Mouse (Mus musculus) kidney, embryonic 15.5 days (tissue): Measurements from ENCODE around the gene Mad1l1. TPM values are rescaled to one million over a fixed set of nuclear protein-coding genes. Genes with fewer than 3 reads are reported as not detected.

Source experiments
- ATAC-seq: fragments of 200-750 bp; cut with Nextera tagmentation; replicated peaks from 2 replicates; pipeline ENCODE4 v1.8.0; 2017; ENCODE audit warnings: moderate TSS enrichment; ENCODE audit not compliant: low FRiP score
- H3K27ac ChIP-seq: fragments of 300-500 bp; sonication (generic); 2 replicates; pipeline ENCODE4 v1.5.1; 2015; ENCODE audit warnings: mild to moderate bottlenecking, inconsistent platforms
- H3K27me3 ChIP-seq: fragments of 300-500 bp; sonication (generic); 2 replicates; pipeline ENCODE4 v1.6.1; 2015; ENCODE audit warnings: inconsistent platforms
- H3K36me3 ChIP-seq: fragments of 300-500 bp; sonication (generic); 2 replicates; pipeline ENCODE4 v1.6.1; 2015; ENCODE audit warnings: inconsistent platforms
- H3K4me1 ChIP-seq: fragments of 300-500 bp; sonication (generic); 2 replicates; pipeline ENCODE4 v1.6.1; 2015; ENCODE audit warnings: inconsistent platforms
- H3K4me2 ChIP-seq: fragments of 300-500 bp; sonication (generic); 2 replicates; pipeline ENCODE4 v1.6.1; 2015; ENCODE audit warnings: moderate library complexity, mild to moderate bottlenecking, inconsistent platforms
- H3K4me3 ChIP-seq: fragments of 300-500 bp; sonication (generic); replicated peaks from 2 replicates; pipeline ENCODE4 v1.5.1; 2015; ENCODE audit warnings: mild to moderate bottlenecking, inconsistent platforms
- H3K9ac ChIP-seq: fragments of 300-500 bp; sonication (generic); 2 replicates; pipeline ENCODE4 v1.6.1; 2015; ENCODE audit warnings: mild to moderate bottlenecking, inconsistent platforms
- H3K9me3 ChIP-seq: fragments of 300-500 bp; sonication (generic); replicated peaks from 2 replicates; pipeline ENCODE4 v1.6.1; 2016; ENCODE audit warnings: inconsistent platforms
- WGBS: fragments of 180-500 bp; shearing (Covaris S2); methylation state at CpG from one replicate; pipeline ENCODE4 v1.1.7; 2015; ENCODE audit warnings: mixed read lengths; 5-methylcytosine and 5-hydroxymethylcytosine counted together
- polyA plus RNA-seq: library from polyadenylated mRNA; unstranded; fragments of >200 nt; fragmentation: Nextera tagmentation; extraction: Ambion mirVana; gene quantifications from 2 replicates; pipeline ENCODE4 v1.2.1, GENCODE M21; 2015

Mad1l1 gene
- polyA plus RNA-seq, 1 experiment from 2014 or later: 53.0 TPM

GRCm38 (mm10) chr5:140140214-140140613 lies 181.1 kb downstream of the Mad1l1 start:
- Histone ChIP-seq H3K27me3 (no peaks in the 10 kb centered on the region), H3K27ac (no peak overlapping the region), H3K36me3 (peaks cover 8% of the 10 kb centered on the region; the same call in 1 of the 2 replicates), H3K4me1 (no peaks in the 10 kb centered on the region), H3K4me2 (no peak overlapping the region), H3K4me3 (no peak overlapping the region), H3K9me3 (no peaks in the 10 kb centered on the region), H3K9ac (no peak overlapping the region)
- ATAC-seq: no peak

GRCm38 (mm10) chr5:140135734-140136625 lies 185.4 kb downstream of the Mad1l1 start:
- no peak for ATAC-seq
- 89% methylated on average over 8 of the region's 8 CpGs for WGBS
- Histone ChIP-seq H3K4me3 (no peak overlapping the region), H3K27me3 (no peaks in the 10 kb centered on the region), H3K27ac (no peak overlapping the region), H3K36me3 (0 out of 2 replicates have a peak, but pooled peaks cover 8% of the 10 kb centered on the region), H3K4me2 (no peak overlapping the region), H3K9ac (no peak overlapping the region), H3K4me1 (no peaks in the 10 kb centered on the region), H3K9me3 (no peaks in the 10 kb centered on the region)

GRCm38 (mm10) chr5:140134021-140134420 lies 187.3 kb downstream of the Mad1l1 start:
- no peak for ATAC-seq
- H3K36me3 ChIP-seq: 0 out of 2 replicates have a peak, but pooled peaks cover 8% of the 10 kb centered on the region
- WGBS: 87% methylated on average over 7 of the region's 7 CpGs
- H3K9ac ChIP-seq: no peak overlapping the region
- no peaks in the 10 kb centered on the region for H3K9me3 ChIP-seq
- peaks cover 5% of the 10 kb centered on the region for H3K4me1 ChIP-seq
- no peaks in the 10 kb centered on the region for H3K27me3 ChIP-seq
- no peak overlapping the region for H3K4me2 ChIP-seq
- no peak overlapping the region for H3K27ac ChIP-seq
- no peak overlapping the region for H3K4me3 ChIP-seq

GRCm38 (mm10) chr5:140128414-140128981 lies 192.9 kb downstream of the Mad1l1 start:
- Histone ChIP-seq H3K9me3 (no peaks in the 10 kb centered on the region), H3K27ac (peak overlapping the region; percentile 59), H3K4me3 (no peak overlapping the region), H3K9ac (no peak overlapping the region), H3K4me2 (no peak overlapping the region), H3K27me3 (no peaks in the 10 kb centered on the region), H3K36me3 (no peaks in the 10 kb centered on the region), H3K4me1 (peaks cover 22% of the 10 kb centered on the region)
- WGBS: 28% methylated on average over 9 of the region's 9 CpGs
- no peak for ATAC-seq

- Histone ChIP-seq H3K4me2 (no peak overlapping the region), H3K9ac (no peak overlapping the region), H3K27me3 (no peaks in the 10 kb centered on the region), H3K27ac (peak overlapping the region; percentile 59; the same call in 1 of the 2 replicates), H3K4me3 (no peak overlapping the region), H3K4me1 (peaks cover 25% of the 10 kb centered on the region), H3K36me3 (no peaks in the 10 kb centered on the region), H3K9me3 (no peaks in the 10 kb centered on the region)
- no peak for ATAC-seq
- 77% methylated on average over 7 of the region's 7 CpGs for WGBS
Observed at GRCm38 (mm10) chr5:140127981-140128380, 193.4 kb downstream of the Mad1l1 start.

- Histone ChIP-seq H3K27me3 (no peaks in the 10 kb centered on the region), H3K4me1 (peaks cover 25% of the 10 kb centered on the region), H3K36me3 (no peaks in the 10 kb centered on the region), H3K4me3 (no peak overlapping the region), H3K9ac (no peak overlapping the region), H3K27ac (no peak overlapping the region), H3K4me2 (no peak overlapping the region), H3K9me3 (no peaks in the 10 kb centered on the region)
- 97% methylated on average over 1 of the region's 1 CpGs for WGBS
- ATAC-seq: no peak
Observed at GRCm38 (mm10) chr5:140124626-140125025, 196.7 kb downstream of the Mad1l1 start.

- H3K4me3 ChIP-seq: no peak overlapping the region
- H3K4me1 ChIP-seq: peaks cover 18% of the 10 kb centered on the region
- 60% methylated on average over 4 of the region's 4 CpGs for WGBS
Observed at GRCm38 (mm10) chr5:140123640-140124366, 197.5 kb downstream of the Mad1l1 start.

GRCm38 (mm10) chr5:140123194-140123593 lies 198.2 kb downstream of the Mad1l1 start:
- Histone ChIP-seq H3K9me3 (no peaks in the 10 kb centered on the region), H3K4me3 (no peak overlapping the region), H3K9ac (no peak overlapping the region), H3K27ac (peak overlapping the region; percentile 37; the same call in 1 of the 2 replicates), H3K36me3 (no peaks in the 10 kb centered on the region), H3K4me1 (peaks cover 12% of the 10 kb centered on the region), H3K27me3 (no peaks in the 10 kb centered on the region), H3K4me2 (no peak overlapping the region)
- no peak for ATAC-seq
- 39% methylated on average over 5 of the region's 5 CpGs for WGBS

More at GRCm38 (mm10) chr5:140123640-140124366, 197.5 kb downstream of the Mad1l1 start:
- no peak overlapping the region for H3K9ac ChIP-seq
- H3K27me3 ChIP-seq: no peaks in the 10 kb centered on the region
- H3K36me3 ChIP-seq: no peaks in the 10 kb centered on the region
- ATAC-seq: peak; percentile 57
- no peaks in the 10 kb centered on the region for H3K9me3 ChIP-seq
- peak overlapping the region; percentile 54; the same call in 1 of the 2 replicates for H3K27ac ChIP-seq
- no peak overlapping the region for H3K4me2 ChIP-seq

GRCm38 (mm10) chr5:140121966-140122365 lies 199.4 kb downstream of the Mad1l1 start:
- no peaks in the 10 kb centered on the region for H3K9me3 ChIP-seq
- 82% methylated on average over 3 of the region's 3 CpGs for WGBS
- no peak for ATAC-seq
- H3K36me3 ChIP-seq: peaks cover 4% of the 10 kb centered on the region; the same call in 1 of the 2 replicates
- H3K4me3 ChIP-seq: no peak overlapping the region
- H3K4me2 ChIP-seq: no peak overlapping the region
- no peaks in the 10 kb centered on the region for H3K27me3 ChIP-seq
- H3K4me1 ChIP-seq: 0 out of 2 replicates have a peak, but pooled peaks cover 6% of the 10 kb centered on the region
- H3K27ac ChIP-seq: no peak overlapping the region
- no peak overlapping the region for H3K9ac ChIP-seq

GRCm38 (mm10) chr5:140118921-140119320 lies 202.4 kb downstream of the Mad1l1 start:
- 94% methylated on average over 3 of the region's 3 CpGs for WGBS
- Histone ChIP-seq H3K36me3 (peaks cover 7% of the 10 kb centered on the region; the same call in 1 of the 2 replicates), H3K4me1 (peaks cover 20% of the 10 kb centered on the region), H3K9me3 (no peaks in the 10 kb centered on the region), H3K27ac (no peak overlapping the region), H3K27me3 (no peaks in the 10 kb centered on the region), H3K4me2 (no peak overlapping the region), H3K9ac (no peak overlapping the region), H3K4me3 (no peak overlapping the region)
- ATAC-seq: no peak

- Histone ChIP-seq H3K4me2 (no peak overlapping the region), H3K4me3 (no peak overlapping the region), H3K27me3 (no peaks in the 10 kb centered on the region), H3K4me1 (peaks cover 15% of the 10 kb centered on the region), H3K36me3 (peaks cover 7% of the 10 kb centered on the region; the same call in 1 of the 2 replicates), H3K9me3 (no peaks in the 10 kb centered on the region), H3K27ac (no peak overlapping the region), H3K9ac (no peak overlapping the region)
- ATAC-seq: no peak
Observed at GRCm38 (mm10) chr5:140117968-140118367, 203.4 kb downstream of the Mad1l1 start.
